Mouse (Mus musculus): ENCODE data around the gene Gm10770. TPM values are rescaled to one million over a fixed set of nuclear protein-coding genes. Genes with fewer than 3 reads are reported as not detected.
"Not testable (repeated sequence)": the region's sequence is repeated elsewhere in the genome, so short reads cannot be mapped to it uniquely, and the experiment has no call there.

Gene Gm10770
- polyA plus RNA-seq, 1 experiment from 2014 or later, result not detected

DNA sequence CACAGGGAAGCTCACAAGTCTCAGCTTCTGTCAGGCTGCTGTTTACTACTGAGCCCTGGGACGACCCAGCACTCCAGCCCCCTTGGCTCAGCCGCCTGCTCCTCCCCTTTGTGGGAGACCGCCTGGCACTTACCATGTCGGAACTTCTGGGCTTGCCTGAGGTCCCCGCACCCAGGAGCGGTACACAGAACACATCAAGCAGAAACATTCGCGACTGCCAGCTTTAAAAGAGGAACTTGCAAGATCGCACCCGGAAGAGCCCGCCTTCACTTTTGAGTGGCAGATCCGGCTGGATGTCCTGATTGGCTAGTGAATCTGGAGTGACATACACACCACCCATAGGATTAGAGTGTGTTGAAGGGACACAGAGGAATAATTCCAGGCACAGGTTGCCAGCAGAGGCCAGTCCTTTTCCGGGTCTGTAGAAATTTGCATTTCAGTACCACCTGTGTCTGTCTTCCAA is 43.0 kb downstream of the Gm10770 start, which contains the start of gene Zfp120:
Gene Zfp120 (minus strand): TSS at position 274 of the 463 bp plus-strand sequence.
- H3K27me3 ChIP-seq (ENCODE audit: control insufficient read depth, insufficient read depth, low read length), result no peaks in the 10 kb centered on the region
- H3K27ac ChIP-seq (replicated peaks; ENCODE audit: low read depth, low read length), result no peak within 1 kb of the TSS
- H3K4me3 ChIP-seq (ENCODE audit: low read depth, low read length), result peak within 1 kb of the TSS; percentile 73
- WGBS, result under 1% methylated on average over 13 of the region's 13 CpGs
- ATAC-seq (ENCODE audit: insufficient number of reproducible peaks, low FRiP score, low TSS enrichment, low read depth) (peak; percentile 100), DNase-seq (ENCODE audit: low spot score) (peak; percentile 82)
- no peaks in the 10 kb centered on the region for H3K4me1 ChIP-seq (ENCODE audit: control insufficient read depth, insufficient read depth, low read length)
- no peaks in the 10 kb centered on the region for H3K9me3 ChIP-seq (ENCODE audit: control insufficient read depth, low read length)
- H3K4me2 ChIP-seq (ENCODE audit: low read depth, severe bottlenecking), result peak within 1 kb of the TSS; percentile 47
- H3K36me3 ChIP-seq (ENCODE audit: control insufficient read depth, insufficient read depth, low read length), result no peaks in the 10 kb centered on the region
- H3K9ac ChIP-seq (ENCODE audit: low read length), result peak within 1 kb of the TSS; percentile 75

DNA sequence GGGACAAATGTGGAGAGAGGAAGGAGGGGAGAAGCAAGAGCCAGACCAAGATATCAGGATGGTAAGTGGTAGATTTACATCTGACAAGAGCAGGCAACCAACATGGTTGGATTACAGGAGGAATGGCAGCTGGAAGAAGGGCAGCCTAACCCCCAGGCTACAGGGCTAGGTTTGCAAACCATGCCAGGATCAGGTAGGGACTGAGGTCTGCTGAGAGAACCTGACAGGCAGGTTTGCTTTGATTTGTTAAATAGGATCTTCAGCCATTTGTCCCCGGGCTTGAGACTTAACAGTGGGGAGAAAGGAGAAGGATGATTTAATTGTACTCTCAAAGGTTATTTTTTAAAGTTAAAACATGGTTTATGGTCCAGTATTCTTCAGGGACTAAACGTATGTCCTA is 46.7 kb downstream of the Gm10770 start:
- Histone ChIP-seq H3K4me2 (ENCODE audit: low read depth, severe bottlenecking) (no peak overlapping the region), H3K4me3 (ENCODE audit: low read depth, low read length) (no peak overlapping the region), H3K27me3 (ENCODE audit: control insufficient read depth, insufficient read depth, low read length) (no peaks in the 10 kb centered on the region), H3K27ac (replicated peaks; ENCODE audit: low read depth, low read length) (no peak overlapping the region), H3K9me3 (ENCODE audit: control insufficient read depth, low read length) (no peaks in the 10 kb centered on the region), H3K9ac (ENCODE audit: low read length) (no peak overlapping the region), H3K4me1 (ENCODE audit: control insufficient read depth, insufficient read depth, low read length) (no peaks in the 10 kb centered on the region), H3K36me3 (ENCODE audit: control insufficient read depth, insufficient read depth, low read length) (no peaks in the 10 kb centered on the region; the same call in 1 of the 2 replicates)
- DNase-seq (ENCODE audit: low spot score), result no peak
- 78% methylated on average over 2 of the region's 2 CpGs for WGBS
- no peak for ATAC-seq (ENCODE audit: insufficient number of reproducible peaks, low FRiP score, low TSS enrichment, low read depth)

DNA sequence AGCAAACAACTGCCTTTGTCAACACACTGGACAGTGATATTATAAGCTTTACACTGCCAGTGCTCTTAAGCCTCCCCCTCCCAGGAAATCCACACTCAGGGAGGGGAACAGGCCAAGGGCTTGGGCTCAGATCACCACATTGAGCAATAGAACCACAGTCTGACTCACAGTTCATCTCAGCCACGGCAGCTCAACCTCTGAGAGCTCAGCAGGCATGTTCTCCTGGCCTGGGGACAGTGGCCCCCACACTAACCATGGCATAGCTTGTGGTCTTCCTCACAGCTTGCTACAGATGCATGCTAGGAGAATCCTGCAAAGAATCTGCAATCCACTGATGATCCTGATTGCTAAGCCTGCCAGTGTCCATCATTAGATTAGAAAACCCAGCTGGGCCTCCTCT is 47.5 kb downstream of the Gm10770 start:
- H3K4me3 ChIP-seq (ENCODE audit: low read depth, low read length); H3K9me3 ChIP-seq (ENCODE audit: control insufficient read depth, low read length); H3K27me3 ChIP-seq (ENCODE audit: control insufficient read depth, insufficient read depth, low read length); H3K36me3 ChIP-seq (ENCODE audit: control insufficient read depth, insufficient read depth, low read length); H3K4me1 ChIP-seq (ENCODE audit: control insufficient read depth, insufficient read depth, low read length); H3K27ac ChIP-seq (replicated peaks; ENCODE audit: low read depth, low read length); H3K9ac ChIP-seq (ENCODE audit: low read length); H3K4me2 ChIP-seq (ENCODE audit: low read depth, severe bottlenecking); ATAC-seq (ENCODE audit: insufficient number of reproducible peaks, low FRiP score, low TSS enrichment, low read depth); DNase-seq (ENCODE audit: low spot score): not testable (repeated sequence)
- 75% methylated on average over 1 of the region's 1 CpGs for WGBS

Other genes with a start within 250 kb of the Gm10770 start
- 6.1 and 6.7 TPM in 2 replicates for gene Zfp120, start 43.0 kb downstream of the Gm10770 start, polyA plus RNA-seq (2014; fragmentation: Nextera tagmentation; extraction: Ambion mirVana)
- gene Gm14139, start 2.1 kb upstream of the Gm10770 start, polyA plus RNA-seq (2014; fragmentation: Nextera tagmentation; extraction: Ambion mirVana), result not detected in 2 replicates
- 10.3 and 12.4 TPM in 2 replicates for gene Zfp937, start 38.4 kb upstream of the Gm10770 start, polyA plus RNA-seq (2014; fragmentation: Nextera tagmentation; extraction: Ambion mirVana)
- 2.5 and 4.1 TPM in 2 replicates for gene Gm21994, start 75.9 kb upstream of the Gm10770 start, polyA plus RNA-seq (2014; fragmentation: Nextera tagmentation; extraction: Ambion mirVana)
- gene Gm14124, start 77.8 kb upstream of the Gm10770 start, polyA plus RNA-seq (2014; fragmentation: Nextera tagmentation; extraction: Ambion mirVana), result not detected in 2 replicates
- gene Gm10130, start 144.0 kb upstream of the Gm10770 start, polyA plus RNA-seq (2014; fragmentation: Nextera tagmentation; extraction: Ambion mirVana), result 1.7 and 2.6 TPM in 2 replicates
- 9.4 and 9.9 TPM in 2 replicates for gene 3300002I08Rik, start 183.1 kb upstream of the Gm10770 start, polyA plus RNA-seq (2014; fragmentation: Nextera tagmentation; extraction: Ambion mirVana)